Mouse (Mus musculus) layer of hippocampus, adult 9-11 months (tissue): ENCODE data around the gene Ssh3.

Experiments used
- DNase-seq: peaks from one replicate; pipeline ENCODE4 v3.0.0; 2022

Gene Ssh3

GRCm38 (mm10) chr19:4214771-4215450, 54.1 kb downstream of the Ssh3 start:
- no peak for DNase-seq

GRCm38 (mm10) chr19:4214071-4214770, 54.8 kb downstream of the Ssh3 start, which contains the start of the genes Clcf1 and AC109138.7:
TSS of gene Clcf1 (plus strand) at chr19:4214238.
TSS of gene AC109138.7 (plus strand) at chr19:4214357.
- no peak for DNase-seq

DNA sequence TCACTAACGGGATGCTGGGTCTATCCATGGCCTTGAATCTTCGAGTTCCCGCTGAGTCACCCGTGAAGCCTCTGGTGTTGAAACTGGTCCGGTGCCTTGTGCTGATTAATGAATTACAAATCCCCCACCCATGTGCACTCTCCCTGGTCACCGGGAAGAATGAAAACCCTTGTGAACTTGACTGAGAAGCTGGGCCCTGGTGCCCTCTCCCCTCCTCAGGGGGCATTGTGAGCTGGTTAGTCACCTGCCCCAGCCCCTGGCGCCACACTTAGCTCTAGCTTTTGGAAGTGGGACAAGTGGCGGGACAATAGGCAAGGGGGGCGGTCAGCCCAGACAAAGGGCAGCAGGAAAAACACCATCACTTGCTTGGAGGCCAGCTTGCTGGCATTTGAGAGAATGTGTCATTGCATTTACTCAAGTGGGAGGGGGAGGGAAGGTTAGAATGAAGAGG, 55.4 kb downstream of the Ssh3 start:
- DNase-seq = no peak

DNA sequence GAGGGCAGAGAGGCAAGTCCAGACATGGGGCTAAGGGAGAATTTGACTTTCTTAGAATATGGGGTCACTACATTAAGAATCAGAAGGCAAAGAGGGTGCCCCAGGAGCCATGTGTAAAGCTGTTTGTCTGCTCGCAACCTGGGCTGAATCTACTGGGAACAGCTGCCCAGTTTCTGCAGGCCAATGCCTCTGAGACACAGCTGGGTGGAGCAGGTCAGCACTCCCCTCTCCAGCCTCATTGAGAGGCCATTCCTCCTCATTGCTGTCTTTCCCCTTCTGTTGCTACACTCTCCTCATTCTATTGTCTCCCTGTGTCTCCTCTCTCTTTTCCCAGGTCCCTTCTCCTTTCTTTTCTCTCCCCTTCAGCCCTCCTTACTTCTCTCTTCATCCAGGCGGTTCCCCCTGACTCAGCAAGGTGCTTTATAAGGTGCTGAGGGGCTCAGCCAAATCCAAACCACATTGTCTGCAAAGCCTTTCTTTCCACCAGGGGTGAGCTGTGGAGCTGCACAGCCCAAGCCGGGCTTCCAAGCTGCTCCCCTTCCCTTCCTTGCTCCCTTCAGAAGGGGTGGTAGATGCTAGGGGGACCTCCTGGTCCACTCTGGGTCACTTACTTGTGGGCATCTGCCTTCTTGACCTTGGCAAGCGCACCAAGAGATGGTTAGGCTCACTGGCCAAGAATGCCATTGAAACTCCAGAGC, 56.9 kb downstream of the Ssh3 start:
- no peak for DNase-seq
